Mouse (Mus musculus) limb, embryonic 11.5 days (tissue): ENCODE data around the gene Rps26. TPM values are rescaled to one million over a fixed set of nuclear protein-coding genes. Genes with fewer than 3 reads are reported as not detected.

Experiments used
- ATAC-seq: fragments of 200-750 bp; cut with Nextera tagmentation; 2 replicates; pipeline ENCODE4 v1.8.0; 2017; ENCODE audit warnings: low read depth; ENCODE audit not compliant: insufficient number of reproducible peaks, low FRiP score, low TSS enrichment
- DNase-seq: peaks from one replicate; pipeline ENCODE4 v3.0.0-alpha.2; 2015; ENCODE audit warnings: low spot score
- H3K27ac ChIP-seq: fragments of 300-500 bp; sonication (generic); replicated peaks from 2 replicates; pipeline ENCODE4 v1.5.1; 2014; ENCODE audit warnings: low read depth, mild to moderate bottlenecking, low read length
- H3K27me3 ChIP-seq: fragments of 300-500 bp; sonication (generic); 2 replicates; pipeline ENCODE4 v1.6.1; 2014; ENCODE audit warnings: mild to moderate bottlenecking, low read length, mixed read lengths; ENCODE audit not compliant: control insufficient read depth, insufficient read depth
- H3K36me3 ChIP-seq: fragments of 300-500 bp; sonication (generic); 2 replicates; pipeline ENCODE4 v1.6.1; 2014; ENCODE audit warnings: mild to moderate bottlenecking, low read length, moderate library complexity, mixed read lengths; ENCODE audit not compliant: control insufficient read depth, insufficient read depth
- H3K4me1 ChIP-seq: fragments of 300-500 bp; sonication (generic); 2 replicates; pipeline ENCODE4 v1.6.1; 2014; ENCODE audit warnings: low read length, mixed read lengths; ENCODE audit not compliant: control insufficient read depth, insufficient read depth
- H3K4me2 ChIP-seq: fragments of 300-500 bp; sonication (generic); 2 replicates; pipeline ENCODE4 v1.6.1; 2014; ENCODE audit warnings: low read depth, mild to moderate bottlenecking, moderate library complexity; ENCODE audit not compliant: severe bottlenecking
- H3K4me3 ChIP-seq: fragments of 300-500 bp; sonication (generic); 2 replicates; pipeline ENCODE4 v1.5.1; 2014; ENCODE audit warnings: low read depth, low read length
- H3K9ac ChIP-seq: fragments of 300-500 bp; sonication (generic); 2 replicates; pipeline ENCODE4 v1.6.1; 2014; ENCODE audit warnings: mild to moderate bottlenecking, low read length
- H3K9me3 ChIP-seq: fragments of 300-500 bp; sonication (generic); 2 replicates; pipeline ENCODE4 v1.6.1; 2016; ENCODE audit warnings: low read length; ENCODE audit not compliant: control insufficient read depth
- WGBS: fragments of 180-500 bp; shearing (Covaris S2); extraction: QIAGEN DNeasy Blood & Tissue Kit; methylation state at CpG from one replicate; pipeline ENCODE4 v1.1.7; 2014; 5-methylcytosine and 5-hydroxymethylcytosine counted together
- microRNA-seq: library from miRNA; unstranded; fragments of <30 nt; microRNA quantifications from one replicate; pipeline ENCODE4, GENCODE M21; 2016
- polyA plus RNA-seq: library from polyadenylated mRNA; unstranded; fragments of >200 nt; fragmentation: Nextera tagmentation; extraction: Ambion mirVana; gene quantifications from 2 replicates; pipeline ENCODE4 v1.2.1, GENCODE M21; 2014

The Rps26 gene
- polyA plus RNA-seq, 1 experiment from 2014 or later: 831 TPM

DNA sequence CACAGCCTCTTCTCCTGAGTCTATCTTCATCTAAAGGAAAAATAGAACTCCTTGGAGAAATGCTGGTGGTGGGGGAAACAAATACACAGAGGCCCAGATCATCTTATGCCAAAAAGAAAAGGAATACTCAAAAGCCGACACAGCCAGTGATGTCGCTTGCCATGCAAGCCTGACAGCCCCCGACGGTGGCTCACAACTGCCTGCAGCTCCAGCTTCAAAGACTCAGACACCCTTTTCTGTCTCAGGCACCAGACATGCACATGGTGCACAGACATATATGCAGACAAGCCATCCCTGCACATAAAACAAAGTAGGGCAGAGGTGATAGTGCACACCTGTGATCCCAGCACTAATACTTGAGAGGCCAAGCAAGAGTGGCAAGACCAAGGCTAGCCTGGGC lies 46.8 kb downstream of the Rps26 start:
- Histone ChIP-seq H3K27me3 (peaks cover 5% of the 10 kb centered on the region), H3K36me3 (no peaks in the 10 kb centered on the region), H3K9me3 (no peaks in the 10 kb centered on the region), H3K9ac (no peak overlapping the region), H3K4me3 (no peak overlapping the region), H3K4me2 (no peak overlapping the region), H3K27ac (no peak overlapping the region), H3K4me1 (0 out of 2 replicates have a peak, but pooled peaks cover 3% of the 10 kb centered on the region)
- DNase-seq (no peak), ATAC-seq (no peak)
- WGBS: 74% methylated on average over 4 of the region's 4 CpGs

DNA sequence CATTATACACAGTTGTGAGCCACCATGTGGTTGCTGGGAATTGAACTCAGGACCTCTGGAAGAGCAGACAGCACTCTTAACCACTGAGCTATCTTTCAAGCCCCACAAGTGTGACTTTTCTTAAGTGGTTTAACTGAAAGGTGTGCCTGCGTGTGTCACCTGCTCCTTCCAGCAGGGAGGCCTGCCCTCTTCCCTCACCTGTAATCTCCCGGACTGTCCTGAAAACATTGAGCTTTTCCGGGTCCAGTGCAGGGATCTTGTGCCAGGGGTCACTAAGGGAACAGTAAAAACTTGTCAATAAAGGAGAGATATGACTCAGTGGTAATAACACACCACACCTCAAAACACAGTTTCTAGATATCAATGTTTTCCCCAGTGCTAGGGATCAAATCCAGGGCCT lies 47.2 kb downstream of the Rps26 start:
- no peak overlapping the region for H3K9ac ChIP-seq
- DNase-seq (no peak), ATAC-seq (no peak)
- H3K4me1 ChIP-seq: 0 out of 2 replicates have a peak, but pooled peaks cover 3% of the 10 kb centered on the region
- H3K27me3 ChIP-seq: peaks cover 3% of the 10 kb centered on the region; the same call in 1 of the 2 replicates
- H3K4me3 ChIP-seq: no peak overlapping the region
- H3K36me3 ChIP-seq: no peaks in the 10 kb centered on the region
- 76% methylated on average over 3 of the region's 3 CpGs for WGBS
- no peaks in the 10 kb centered on the region for H3K9me3 ChIP-seq
- H3K27ac ChIP-seq: no peak overlapping the region
- no peak overlapping the region for H3K4me2 ChIP-seq

DNA sequence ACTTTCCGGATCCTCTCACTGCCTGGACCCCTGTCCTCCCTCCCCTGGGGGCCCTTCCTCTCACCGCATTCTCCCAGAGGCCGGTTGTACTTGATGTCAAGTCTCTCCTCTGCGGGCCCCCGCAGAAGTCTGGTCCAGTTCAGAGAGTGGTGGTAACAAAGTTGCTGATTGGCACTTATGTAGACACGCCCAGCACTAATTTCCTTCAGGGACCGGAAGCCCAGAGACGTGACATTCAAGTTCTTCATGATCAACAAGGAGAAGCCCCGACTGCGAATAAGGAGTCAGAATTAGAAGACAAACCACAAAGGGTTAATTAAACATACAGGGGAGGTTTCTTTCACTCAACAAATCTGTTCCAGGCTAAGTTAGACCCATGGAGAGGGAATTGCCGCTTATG lies 48.2 kb downstream of the Rps26 start:
- H3K27me3 ChIP-seq: peaks cover 3% of the 10 kb centered on the region; the same call in 1 of the 2 replicates
- H3K4me1 ChIP-seq: no peaks in the 10 kb centered on the region
- no peak overlapping the region for H3K27ac ChIP-seq
- H3K4me2 ChIP-seq: no peak overlapping the region
- DNase-seq (no peak), ATAC-seq (no peak)
- H3K9ac ChIP-seq: no peak overlapping the region
- H3K9me3 ChIP-seq: no peaks in the 10 kb centered on the region
- no peak overlapping the region for H3K4me3 ChIP-seq
- 78% methylated on average over 11 of the region's 11 CpGs for WGBS
- H3K36me3 ChIP-seq: no peaks in the 10 kb centered on the region

DNA sequence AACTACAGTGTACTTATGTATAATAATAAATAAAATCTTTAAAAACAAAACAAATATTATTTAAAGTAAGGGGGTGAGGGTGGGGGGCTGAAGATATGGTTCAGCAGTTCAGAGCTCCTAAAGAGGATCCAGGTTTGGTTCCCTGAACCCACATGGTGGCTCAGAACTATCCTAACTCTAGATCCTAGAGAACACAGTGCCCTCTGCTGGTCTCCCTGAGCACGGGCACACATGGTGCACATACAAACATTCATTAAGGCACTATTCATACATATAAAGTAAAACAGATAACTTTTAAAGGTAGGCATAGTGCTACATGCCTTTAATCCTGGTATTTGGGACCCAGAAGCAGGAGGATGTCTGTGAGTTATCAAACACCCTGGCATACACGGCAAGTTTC lies 51.5 kb downstream of the Rps26 start:
- no peaks in the 10 kb centered on the region for H3K27me3 ChIP-seq
- 82% methylated on average over 2 of the region's 2 CpGs for WGBS
- H3K9me3 ChIP-seq: no peaks in the 10 kb centered on the region
- ATAC-seq: no peak
- H3K4me2 ChIP-seq: no peak overlapping the region
- no peak overlapping the region for H3K27ac ChIP-seq
- H3K4me1 ChIP-seq: no peaks in the 10 kb centered on the region
- no peak for DNase-seq
- no peak overlapping the region for H3K4me3 ChIP-seq
- H3K9ac ChIP-seq: no peak overlapping the region
- H3K36me3 ChIP-seq: no peaks in the 10 kb centered on the region

Small RNAs within 50 kb of the gene (microRNA-seq; reads per million reads assigned to microRNA genes)
- not detected for gene Mir6917

Other genes with a start within 250 kb of the Rps26 start
- 12.0 and 12.8 TPM in 2 replicates for gene Ankrd52, start 249.6 kb downstream of the Rps26 start, polyA plus RNA-seq
- gene Slc39a5, start 225.5 kb downstream of the Rps26 start, polyA plus RNA-seq: 0.07 and 0.20 TPM in 2 replicates
- 89.9 and 91.8 TPM in 2 replicates for gene Nabp2, start 215.3 kb downstream of the Rps26 start, polyA plus RNA-seq
- gene Rnf41, start 215.1 kb downstream of the Rps26 start, polyA plus RNA-seq: 34.3 and 34.6 TPM in 2 replicates
- gene Smarcc2, start 167.5 kb downstream of the Rps26 start, polyA plus RNA-seq: 96.5 and 105 TPM in 2 replicates
- 656 and 696 TPM in 2 replicates for gene Myl6, start 132.6 kb downstream of the Rps26 start, polyA plus RNA-seq
- gene Myl6b, start 128.1 kb downstream of the Rps26 start, polyA plus RNA-seq: 3.1 and 4.4 TPM in 2 replicates
- gene Esyt1, start 100.9 kb downstream of the Rps26 start, polyA plus RNA-seq: 7.6 and 8.9 TPM in 2 replicates
- 15.3 and 19.4 TPM in 2 replicates for gene Zc3h10, start 79.0 kb downstream of the Rps26 start, polyA plus RNA-seq
- 4,010 and 4,046 TPM in 2 replicates for gene Rpl41, start 77.4 kb downstream of the Rps26 start, polyA plus RNA-seq
- gene Pa2g4, start 60.8 kb downstream of the Rps26 start, polyA plus RNA-seq: 274 and 289 TPM in 2 replicates
- 7.6 and 8.1 TPM in 2 replicates for gene Erbb3, start 37.1 kb downstream of the Rps26 start, polyA plus RNA-seq
- 3.2 and 3.4 TPM in 2 replicates for gene Ikzf4, start 19.2 kb upstream of the Rps26 start, polyA plus RNA-seq
- 12.2 and 12.3 TPM in 2 replicates for gene Suox, start 47.3 kb upstream of the Rps26 start, polyA plus RNA-seq
- 62.4 and 62.5 TPM in 2 replicates for gene Rab5b, start 69.5 kb upstream of the Rps26 start, polyA plus RNA-seq
- 0.34 and 0.87 TPM in 2 replicates for gene Pmel, start 77.4 kb upstream of the Rps26 start, polyA plus RNA-seq
- 151 TPM in 2 replicates for gene Cdk2, start 78.3 kb upstream of the Rps26 start, polyA plus RNA-seq
- gene Dgka, start 118.1 kb upstream of the Rps26 start, polyA plus RNA-seq: 5.4 and 6.5 TPM in 2 replicates
- gene Pym1, start 121.1 kb upstream of the Rps26 start, polyA plus RNA-seq: 49.4 and 52.4 TPM in 2 replicates
- 0.35 and 0.55 TPM in 2 replicates for gene Mmp19, start 164.2 kb upstream of the Rps26 start, polyA plus RNA-seq
- 33.3 and 37.8 TPM in 2 replicates for gene Dnajc14, start 177.3 kb upstream of the Rps26 start, polyA plus RNA-seq
- 18.9 and 22.2 TPM in 2 replicates for gene Tmem198b, start 177.6 kb upstream of the Rps26 start, polyA plus RNA-seq
- gene Sarnp, start 190.6 kb upstream of the Rps26 start, polyA plus RNA-seq: 285 and 295 TPM in 2 replicates
- 51.8 and 54.5 TPM in 2 replicates for gene Ormdl2, start 194.9 kb upstream of the Rps26 start, polyA plus RNA-seq